Mouse (Mus musculus) adrenal gland, adult 18-20 months (tissue): ENCODE measurements around the gene Pcsk5. TPM values are rescaled to one million over a fixed set of nuclear protein-coding genes. Genes with fewer than 3 reads are reported as not detected.

Experiments
- DNase-seq, 2 experiments: peaks; one replicate each; pipeline ENCODE4 v3.0.0; 2021 to 2022; ENCODE audit warnings: low spot score in 2 of 2
- total RNA-seq, 2 experiments: library from RNA; stranded (reverse); gene quantifications; 1 replicate in 1 of 2; 2 replicates in 1 of 2; pipeline ENCODE4 v1.2.3; 2021

Pcsk5 gene
- total RNA-seq, 2 experiments from 2014 or later, result 122 to 171 TPM

GRCm38 (mm10) chr19:17813449-17813990 is 23.9 kb downstream of the Pcsk5 start:
- DNase-seq, result no peak

- DNase-seq, result no peak
Observed at GRCm38 (mm10) chr19:17812661-17813060, 24.8 kb downstream of the Pcsk5 start.

DNA sequence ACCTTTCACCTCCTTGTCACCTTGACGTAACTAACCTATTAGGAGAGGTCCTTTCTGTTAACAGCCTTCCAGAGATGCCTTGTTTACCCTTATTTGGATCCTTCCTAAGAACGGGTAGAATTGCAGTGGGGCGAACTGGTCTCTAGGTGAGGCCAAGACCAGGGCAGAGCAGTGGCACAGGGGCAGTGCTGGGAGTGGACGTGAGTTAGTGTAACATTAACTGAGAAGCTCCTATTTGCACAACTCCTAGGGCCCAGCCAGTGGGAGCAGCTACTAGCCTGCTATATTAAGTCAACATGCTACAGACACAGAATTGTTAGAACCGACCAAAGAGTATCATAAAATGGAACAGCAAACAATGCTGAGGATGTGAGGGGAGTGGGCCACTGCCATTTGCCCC is 30.8 kb downstream of the Pcsk5 start:
- DNase-seq, result no peak

DNA sequence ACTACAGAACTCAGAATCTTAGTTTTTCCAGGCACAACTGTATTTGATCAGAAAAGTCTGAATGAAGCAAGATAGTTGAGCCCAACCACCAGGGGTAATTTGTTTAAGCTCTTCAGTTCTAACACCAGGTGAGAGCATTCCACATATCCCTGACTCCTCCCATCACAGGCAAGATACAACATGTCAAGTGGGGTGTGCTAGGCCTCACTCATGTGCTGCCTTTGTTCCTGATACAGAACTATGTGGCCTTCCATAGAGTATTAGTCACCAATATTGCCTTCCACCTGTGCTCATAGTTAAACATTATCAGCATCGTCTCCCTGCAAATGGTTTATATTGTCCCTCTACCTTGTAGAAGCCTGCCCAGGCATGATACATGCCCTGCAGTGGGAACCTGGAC is 36.6 kb downstream of the Pcsk5 start:
- DNase-seq, result no peak

GRCm38 (mm10) chr19:17799419-17800185 is 37.8 kb downstream of the Pcsk5 start:
- DNase-seq, result no peak

- no peak for DNase-seq
Observed at GRCm38 (mm10) chr19:17793457-17793856, 44.0 kb downstream of the Pcsk5 start.

DNA sequence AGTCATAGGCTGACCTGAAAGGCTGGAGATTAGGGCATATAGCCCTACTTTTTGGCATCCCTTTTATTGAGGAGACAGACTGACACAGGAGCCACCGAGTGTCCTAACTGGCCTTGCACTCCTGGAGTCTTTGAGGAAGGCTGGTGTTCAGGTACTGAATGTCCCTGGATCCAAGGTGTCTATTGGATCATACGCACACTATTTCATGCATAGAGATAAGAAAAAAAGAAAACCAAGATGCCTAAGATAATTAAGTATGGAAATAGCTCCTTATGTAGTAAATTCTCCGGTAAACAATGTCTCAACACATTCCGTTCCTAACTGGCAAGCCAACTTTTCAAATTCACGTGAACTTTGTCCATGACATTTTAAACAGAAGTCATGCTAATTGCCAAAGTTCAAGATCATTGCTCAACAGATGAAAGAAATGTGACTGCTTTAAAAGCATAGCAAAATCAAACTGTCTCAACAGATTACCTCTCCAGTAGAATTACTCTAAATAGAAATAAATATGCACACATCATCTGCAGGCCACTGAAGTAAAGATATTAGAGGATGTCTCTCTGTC is 45.9 kb downstream of the Pcsk5 start:
- DNase-seq, result no peak

DNA sequence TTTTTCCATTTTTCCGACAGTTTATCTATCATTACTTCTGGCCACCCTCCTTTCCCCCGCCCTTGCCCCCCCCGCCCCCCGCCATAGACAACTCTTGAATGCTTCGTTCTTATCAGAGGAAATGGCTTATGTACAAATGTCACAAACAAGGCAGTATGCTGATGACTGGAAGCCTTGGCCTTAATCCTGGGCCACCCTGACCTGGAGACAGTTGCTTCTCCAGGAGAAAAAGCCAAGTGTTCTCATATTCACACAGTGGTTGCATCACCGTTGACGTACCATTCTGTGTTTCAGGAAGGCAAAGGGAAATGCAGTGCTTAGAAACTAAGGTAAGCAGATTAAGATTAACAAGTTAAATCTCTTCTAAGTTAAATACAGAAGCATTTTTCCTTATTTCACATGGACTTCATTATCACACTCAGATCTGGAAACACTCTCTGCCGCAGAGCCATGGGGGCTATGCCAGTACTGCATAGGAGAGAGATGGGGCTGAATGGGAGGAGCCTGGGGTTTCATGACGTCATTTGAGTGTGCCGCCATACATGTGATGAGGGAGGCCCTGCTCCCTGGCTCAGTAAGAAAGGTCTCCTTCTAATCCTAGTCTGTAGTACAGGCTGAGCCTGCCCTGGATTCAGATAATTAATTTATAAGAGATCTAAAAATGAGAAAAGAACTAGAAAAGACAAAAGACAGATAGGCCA is 48.7 kb downstream of the Pcsk5 start:
- peak in 1 of 2 experiments; percentile 36 for DNase-seq

GRCm38 (mm10) chr19:17786744-17787143 is 50.7 kb downstream of the Pcsk5 start:
- DNase-seq, result no peak

DNA sequence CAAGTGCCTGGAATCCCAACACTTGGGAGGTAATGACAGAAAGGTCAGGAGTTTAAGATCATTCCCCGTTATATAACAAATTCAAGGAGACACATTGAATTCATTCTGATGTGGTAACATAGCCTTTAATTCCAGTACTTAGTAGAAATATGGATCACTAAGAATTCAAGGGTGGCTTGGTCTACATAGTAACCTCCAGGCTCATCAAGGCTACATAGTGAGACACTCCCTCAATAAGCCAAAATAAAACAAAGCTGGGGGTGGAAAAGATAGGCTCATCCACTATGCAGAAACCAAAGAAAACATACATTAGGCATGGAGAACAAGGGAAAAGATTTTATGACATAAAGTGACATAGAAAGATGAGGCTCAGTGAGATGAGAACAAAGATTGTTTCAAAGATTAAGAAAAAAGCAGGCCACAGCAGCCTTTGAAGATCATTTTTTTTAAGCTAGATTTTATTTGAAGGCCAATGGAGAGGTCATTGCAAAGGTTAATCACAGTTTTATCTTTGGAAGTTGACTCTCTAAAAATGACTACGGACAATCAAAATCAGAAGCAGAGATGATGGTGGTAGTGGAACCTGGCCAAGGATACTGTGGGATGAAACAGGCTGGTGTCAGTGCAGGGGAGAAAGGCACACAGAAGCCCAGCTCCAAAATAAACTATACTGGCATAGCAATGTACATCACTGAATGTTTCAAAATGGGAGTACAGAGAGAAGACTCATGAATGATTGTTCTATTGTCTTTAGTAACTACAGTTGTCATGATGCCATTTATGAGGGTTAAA is 52.8 kb downstream of the Pcsk5 start:
- no peak for DNase-seq

DNA sequence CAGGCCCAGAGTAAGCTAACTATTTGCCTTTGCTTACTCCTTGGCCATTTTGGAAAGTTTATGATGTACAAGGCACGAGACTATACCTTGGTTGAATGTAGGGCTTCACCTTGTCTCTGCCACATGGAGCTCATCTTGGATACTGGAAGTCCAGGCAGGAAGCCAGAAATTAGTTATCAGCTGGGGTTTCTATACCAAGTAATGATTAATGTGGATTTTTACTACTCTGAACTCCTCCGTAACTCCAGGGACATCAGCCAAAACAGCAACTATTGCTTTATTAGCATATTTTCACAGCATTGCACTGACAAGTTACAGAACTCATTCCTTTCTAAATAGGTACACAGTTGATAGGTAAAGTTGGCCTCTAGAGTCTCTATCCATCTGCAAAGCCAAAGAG is 54.2 kb downstream of the Pcsk5 start:
- no peak for DNase-seq

- DNase-seq, result no peak
Observed at GRCm38 (mm10) chr19:17781323-17781722, 56.1 kb downstream of the Pcsk5 start.

DNA sequence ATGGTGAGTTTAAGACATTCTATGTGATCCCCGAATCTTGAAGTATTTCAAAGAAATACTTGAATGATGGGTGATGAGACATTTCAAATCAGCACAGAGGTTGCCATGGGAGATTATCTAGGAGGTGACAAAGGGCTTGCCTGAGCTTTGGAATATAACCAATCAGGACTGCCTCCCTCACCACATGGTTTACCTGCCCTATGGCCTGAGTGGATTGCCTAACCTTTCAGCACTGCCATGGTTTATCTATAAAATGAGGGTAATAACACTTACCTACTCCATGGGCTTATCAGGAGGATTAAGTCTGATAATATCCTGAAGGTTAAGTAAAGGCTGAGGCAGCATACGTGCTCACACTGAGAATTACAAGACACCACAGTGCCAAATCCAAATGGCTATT is 61.5 kb downstream of the Pcsk5 start:
- no peak for DNase-seq

DNA sequence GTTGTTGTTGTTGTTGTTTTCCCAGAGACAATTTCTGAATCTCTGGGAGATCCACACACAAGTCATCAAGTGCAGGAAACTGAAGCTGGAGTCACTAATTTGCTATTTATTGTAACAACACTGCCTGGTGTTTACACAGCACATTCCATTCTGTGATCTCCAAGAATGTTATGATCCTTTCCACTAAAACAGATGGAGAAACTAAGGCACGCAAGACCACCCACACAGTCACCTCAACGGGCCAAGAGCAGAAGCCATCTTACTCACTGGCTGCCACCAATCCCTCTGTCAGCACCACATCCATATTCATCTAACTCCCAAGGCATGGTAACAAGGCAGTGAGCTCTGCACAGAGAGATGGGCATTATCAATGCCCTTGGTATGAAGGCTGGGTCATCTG is 62.3 kb downstream of the Pcsk5 start:
- no peak for DNase-seq

DNA sequence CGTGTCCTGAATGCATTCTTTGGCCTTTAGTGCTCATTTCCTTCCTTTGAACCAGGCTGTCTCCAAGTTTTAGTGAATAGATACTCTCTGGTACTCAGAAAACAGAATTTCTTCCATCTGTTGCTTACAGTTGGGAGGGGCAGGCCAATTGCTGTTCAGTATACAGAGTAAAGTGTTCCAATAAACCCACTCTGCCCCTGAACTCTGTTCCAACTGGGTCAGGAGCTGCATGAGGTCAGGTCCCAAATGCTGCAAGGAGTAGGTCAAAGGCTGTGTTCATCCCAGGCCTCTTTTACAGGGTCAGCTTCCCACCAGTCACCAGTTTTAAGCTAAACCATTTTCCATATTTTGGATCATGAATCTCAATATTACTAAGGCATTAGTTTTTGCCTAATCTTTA is 63.4 kb downstream of the Pcsk5 start:
- no peak for DNase-seq

DNA sequence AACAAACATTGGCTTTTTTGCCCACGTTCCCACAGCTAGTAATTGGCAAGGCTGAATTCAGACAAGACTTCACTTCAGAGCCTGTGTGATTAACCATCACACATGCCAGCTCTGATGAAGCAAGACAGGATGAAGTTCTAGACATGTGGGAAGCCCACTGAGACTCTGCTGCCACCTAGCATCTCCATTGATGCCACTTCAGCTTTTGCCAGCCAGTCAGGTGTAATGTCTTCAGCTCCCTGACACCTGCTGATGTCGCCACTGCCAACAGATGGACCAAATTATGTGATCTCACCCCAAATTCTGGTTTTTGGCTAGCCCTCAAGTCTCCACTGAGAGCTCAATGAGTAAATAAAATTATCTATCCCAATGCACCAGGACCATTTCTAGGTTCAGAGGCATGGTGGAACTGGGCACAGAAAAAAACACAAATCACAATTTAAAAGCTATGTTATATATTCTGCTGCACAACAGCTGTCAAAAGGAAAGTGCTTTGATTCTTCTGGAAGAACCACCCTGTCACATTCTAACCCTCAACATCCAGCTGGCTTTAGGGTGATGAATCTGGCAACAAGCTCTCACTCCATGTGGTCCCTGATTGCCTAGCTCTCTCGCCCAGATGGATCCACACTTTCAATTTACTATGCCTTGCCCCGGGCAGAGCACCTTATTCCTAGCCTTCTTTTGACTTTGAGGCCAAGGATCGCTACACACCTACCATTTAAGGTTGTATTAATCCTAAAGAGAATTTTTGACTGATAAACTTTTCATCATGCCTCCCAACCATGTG is 67.6 kb downstream of the Pcsk5 start:
- no peak for DNase-seq

- DNase-seq, result no peak
Observed at GRCm38 (mm10) chr19:17765001-17765400, 72.4 kb downstream of the Pcsk5 start.

DNA sequence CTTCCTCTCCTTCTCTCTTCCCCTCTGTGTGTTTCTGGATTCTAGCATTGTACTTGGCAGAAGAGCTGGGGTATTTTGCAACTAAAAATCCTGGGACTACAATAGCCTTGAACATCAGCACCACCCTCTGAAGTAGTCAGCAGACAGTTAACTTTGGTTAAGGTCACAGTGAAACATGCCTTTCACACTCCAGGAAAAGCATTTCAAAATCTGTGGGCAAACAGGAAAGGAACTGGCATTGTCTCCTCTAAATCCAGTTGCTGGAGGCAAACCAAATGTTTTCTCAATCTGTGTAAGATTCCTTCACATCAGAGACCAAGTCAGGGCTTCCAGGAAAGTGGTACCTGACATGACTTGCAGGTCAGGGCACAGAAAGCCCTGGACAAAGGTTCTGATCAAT is 74.7 kb downstream of the Pcsk5 start:
- DNase-seq, result no peak

DNA sequence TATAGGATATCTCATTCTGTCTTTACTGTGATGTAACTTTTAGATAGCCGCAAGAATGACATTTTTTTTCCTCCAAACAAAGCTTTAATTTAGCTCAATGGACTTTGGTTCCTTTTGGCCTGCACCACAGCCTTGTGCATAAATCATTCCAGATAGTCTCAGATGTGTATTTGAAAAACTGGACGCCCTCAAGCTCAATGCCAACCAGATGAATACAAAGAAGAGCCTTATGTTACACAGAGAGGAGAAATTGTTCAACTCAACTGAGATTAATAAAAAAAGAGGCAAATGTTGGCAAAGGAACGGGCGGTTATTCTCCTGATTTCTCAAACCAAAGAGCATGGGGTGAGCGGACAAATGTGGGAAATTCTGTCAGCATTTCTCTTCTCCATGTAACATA is 75.8 kb downstream of the Pcsk5 start:
- no peak for DNase-seq

DNA sequence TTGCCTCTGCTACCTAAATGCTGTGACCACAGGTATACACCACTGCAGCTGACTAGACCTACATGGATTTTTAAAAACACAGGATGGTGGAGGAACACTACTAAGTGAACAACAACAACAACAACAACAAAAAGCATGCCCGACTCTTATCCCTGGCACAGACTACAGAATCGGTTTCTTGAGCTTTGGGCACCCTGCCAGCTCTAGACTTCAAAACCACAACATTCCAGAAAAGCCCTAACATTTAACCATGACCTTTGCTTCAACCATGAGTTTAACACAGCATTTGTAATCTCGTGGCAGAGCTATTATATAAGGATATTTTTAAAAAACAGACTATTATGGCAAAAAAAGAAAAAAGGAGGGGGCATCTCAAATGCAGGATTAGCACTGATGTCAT is 84.6 kb downstream of the Pcsk5 start:
- no peak for DNase-seq

- DNase-seq, result no peak
Observed at GRCm38 (mm10) chr19:17748331-17748730, 89.1 kb downstream of the Pcsk5 start.
